20 mouse cellular contexts compared by ENCODE assay signal in the genomic region with DNA sequence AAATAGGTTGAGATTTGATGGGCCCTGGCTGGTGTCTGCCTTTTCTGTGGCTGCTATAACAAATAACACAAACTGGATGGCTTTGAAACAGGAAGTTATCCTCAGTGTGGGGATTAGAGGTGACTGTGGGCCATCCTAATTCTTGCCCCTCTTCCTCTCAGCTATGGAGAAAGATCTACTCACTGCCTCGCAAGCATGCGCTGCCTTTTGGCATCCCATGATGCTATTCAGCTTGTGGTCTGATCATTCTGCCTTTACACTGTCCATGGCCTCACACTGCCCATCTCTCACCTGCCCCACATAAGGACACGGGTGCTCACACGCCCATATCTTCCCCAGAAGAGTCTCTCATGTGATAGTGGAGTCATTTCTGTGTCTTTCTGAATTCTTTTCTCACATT.
"Had no signal": no experiment of that assay in that cellular context is flagged by ENCODE, and none has a peak within 500 bp of the region (broad histone marks: within the 10 kb centered on the region; RNA-seq: fewer than 3 reads in every experiment).

No protein-coding gene starts in this region.

- H3K27ac ChIP-seq: kidney, postnatal 0 days; limb, embryonic 10.5 days; limb, embryonic 13.5 days; liver, embryonic 14.5 days; midbrain, embryonic 10.5 days; midbrain, embryonic 13.5 days; neural tube, embryonic 13.5 days; stomach, embryonic 15.5 days had no signal

- H3K9me3 ChIP-seq: limb, embryonic 10.5 days; limb, embryonic 13.5 days; midbrain, embryonic 10.5 days; midbrain, embryonic 13.5 days; neural tube, embryonic 13.5 days; stomach, embryonic 15.5 days had no signal

- H3K4me3 ChIP-seq: layer of hippocampus, adult 2 months; limb, embryonic 10.5 days; limb, embryonic 13.5 days; midbrain, embryonic 10.5 days; midbrain, embryonic 13.5 days; myocyte; neural tube, embryonic 13.5 days; stomach, embryonic 15.5 days had no signal

- DNase-seq: kidney, adult 2 months; kidney, postnatal 25 days; layer of hippocampus, adult 9-11 months; retina, postnatal 1 day; right cerebral cortex, postnatal 25 days; spleen, adult 18-20 months; thymus, postnatal 25 days had no signal

- ATAC-seq: intestine, postnatal 0 days; midbrain, embryonic 13.5 days; midbrain, embryonic 16.5 days had no signal

- H3K9ac ChIP-seq: limb, embryonic 13.5 days; liver, embryonic 14.5 days; lung, embryonic 14.5 days; midbrain, embryonic 13.5 days; neural tube, embryonic 13.5 days; stomach, embryonic 15.5 days had no signal

- H3K4me2 ChIP-seq: limb, embryonic 13.5 days; lung, embryonic 14.5 days; midbrain, embryonic 13.5 days; neural tube, embryonic 13.5 days; stomach, embryonic 15.5 days had no signal

- H3K4me1 ChIP-seq: midbrain, embryonic 13.5 days; neural tube, embryonic 13.5 days had no signal

- H3K27me3 ChIP-seq: limb, embryonic 13.5 days; midbrain, embryonic 13.5 days; neural tube, embryonic 13.5 days; stomach, embryonic 15.5 days had no signal

- H3K36me3 ChIP-seq: limb, embryonic 10.5 days; limb, embryonic 13.5 days; midbrain, embryonic 10.5 days; midbrain, embryonic 13.5 days; neural tube, embryonic 13.5 days; stomach, embryonic 15.5 days had no signal
